Mouse (Mus musculus) gastrocnemius, postnatal 25 days (tissue): ENCODE results near the gene Wasl. TPM values are rescaled to one million over a fixed set of nuclear protein-coding genes. Genes with fewer than 3 reads are reported as not detected.

Experiments
- total RNA-seq, 2 experiments: library from RNA; stranded (reverse); gene quantifications; 1 replicate in 1 of 2; 2 replicates in 1 of 2; pipeline ENCODE4 v1.2.3; 2021

Wasl gene
- total RNA-seq, 2 experiments from 2014 or later, result 14.0 to 17.1 TPM

Other genes with a start within 250 kb of the Wasl start
- under 1 TPM; 0.08 TPM for gene Iqub, start 149.9 kb downstream of the Wasl start, total RNA-seq
- gene Ndufa5, start 137.0 kb downstream of the Wasl start, total RNA-seq, result 100 to 1,000 TPM; 605 to 626 TPM
- gene Asb15, start 136.9 kb downstream of the Wasl start, total RNA-seq, result 10 to 100 TPM; 10.3 to 20.8 TPM
- 100 to 1,000 TPM; 183 to 199 TPM for gene Lmod2, start 67.2 kb downstream of the Wasl start, total RNA-seq
- not detected for gene Hyal6, start 68.2 kb upstream of the Wasl start, total RNA-seq
- gene Hyal4, start 83.3 kb upstream of the Wasl start, total RNA-seq, result not detected
- gene Spam1, start 126.2 kb upstream of the Wasl start, total RNA-seq, result not detected
- gene Hyal5, start 193.0 kb upstream of the Wasl start, total RNA-seq, result not detected